Mouse (Mus musculus): ENCODE measurements at regions not wholly inside any gene's neighbourhood (a gene's known extent, or its start where the extent isn't known, plus 50 kb on each side); places are given as distances from the start of the nearest gene placed in this dataset.
A peak's percentile ranks its signal among the peaks of the same experiment; 100 is the strongest.

- Histone ChIP-seq H3K36me3 (ENCODE audit: control insufficient read depth, insufficient read depth, low read length) (no peaks in the 10 kb centered on the region), H3K4me2 (ENCODE audit: low read length) (no peak overlapping the region), H3K4me1 (ENCODE audit: control insufficient read depth, insufficient read depth, low read length) (no peaks in the 10 kb centered on the region), H3K9me3 (replicated peaks; ENCODE audit: control insufficient read depth, low read length, poor library complexity, severe bottlenecking) (0 out of 2 replicates have a peak, but pooled peaks cover 3% of the 10 kb centered on the region), H3K4me3 (ENCODE audit: low read depth, low read length) (no peak overlapping the region), H3K27me3 (ENCODE audit: control insufficient read depth, insufficient read depth, low read depth, low read length) (no peaks in the 10 kb centered on the region), H3K9ac (ENCODE audit: low read depth, low read length) (no peak overlapping the region), H3K27ac (ENCODE audit: low read length) (no peak overlapping the region)
- 91% methylated on average over 5 of the region's 5 CpGs for WGBS
- no peak for ATAC-seq
Measured at GRCm38 (mm10) chr7:65588197-65588596, 56.5 kb upstream of the Tarsl2 start.

DNA sequence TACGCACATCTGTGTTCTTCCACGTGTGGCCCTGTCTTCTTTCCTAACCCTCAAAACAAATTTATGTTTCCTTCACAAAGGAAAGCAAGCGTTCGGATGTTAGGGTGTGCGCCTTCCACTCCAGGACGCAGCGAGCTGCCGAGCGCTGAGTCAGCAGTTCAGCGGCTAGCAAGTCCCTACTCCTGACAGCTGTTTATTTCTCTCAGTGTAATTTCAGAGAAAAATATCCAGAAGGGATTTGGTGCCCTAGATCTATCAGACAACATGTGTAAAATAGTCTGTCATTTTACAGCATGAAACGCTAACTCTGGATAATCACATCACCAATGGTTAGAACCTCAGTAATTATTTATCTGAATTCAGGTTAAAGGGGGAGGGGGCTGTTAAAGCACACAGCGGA, 58.3 kb upstream of the Tarsl2 start:
- ATAC-seq = no peak
- 74% methylated on average over 12 of the region's 12 CpGs for WGBS
- H3K27ac ChIP-seq (ENCODE audit: low read length) = peak overlapping the region; percentile 65; the same call in 1 of the 2 replicates

GRCm38 (mm10) chr7:65585251-65585650, 57.7 kb upstream of the Tjp1 start:
- WGBS = 88% methylated on average over 4 of the region's 4 CpGs
- ATAC-seq = no peak
- Histone ChIP-seq H3K4me2 (ENCODE audit: low read length) (no peak overlapping the region), H3K4me1 (ENCODE audit: control insufficient read depth, insufficient read depth, low read length) (no peaks in the 10 kb centered on the region), H3K9ac (ENCODE audit: low read depth, low read length) (no peak overlapping the region), H3K36me3 (ENCODE audit: control insufficient read depth, insufficient read depth, low read length) (no peaks in the 10 kb centered on the region), H3K27ac (ENCODE audit: low read length) (no peak overlapping the region), H3K27me3 (ENCODE audit: control insufficient read depth, insufficient read depth, low read depth, low read length) (no peaks in the 10 kb centered on the region), H3K4me3 (ENCODE audit: low read depth, low read length) (no peak overlapping the region), H3K9me3 (replicated peaks; ENCODE audit: control insufficient read depth, low read length, poor library complexity, severe bottlenecking) (0 out of 2 replicates have a peak, but pooled peaks cover 3% of the 10 kb centered on the region)

More for the DNA sequence above, 58.3 kb upstream of the Tarsl2 start:
- no peak overlapping the region for H3K4me2 ChIP-seq (ENCODE audit: low read length)
- no peak overlapping the region for H3K9ac ChIP-seq (ENCODE audit: low read depth, low read length)
- 0 out of 2 replicates have a peak, but pooled peaks cover 3% of the 10 kb centered on the region for H3K9me3 ChIP-seq (replicated peaks; ENCODE audit: control insufficient read depth, low read length, poor library complexity, severe bottlenecking)
- H3K36me3 ChIP-seq (ENCODE audit: control insufficient read depth, insufficient read depth, low read length) = no peaks in the 10 kb centered on the region
- no peaks in the 10 kb centered on the region for H3K27me3 ChIP-seq (ENCODE audit: control insufficient read depth, insufficient read depth, low read depth, low read length)
- H3K4me3 ChIP-seq (ENCODE audit: low read depth, low read length) = no peak overlapping the region
- H3K4me1 ChIP-seq (ENCODE audit: control insufficient read depth, insufficient read depth, low read length) = no peaks in the 10 kb centered on the region

DNA sequence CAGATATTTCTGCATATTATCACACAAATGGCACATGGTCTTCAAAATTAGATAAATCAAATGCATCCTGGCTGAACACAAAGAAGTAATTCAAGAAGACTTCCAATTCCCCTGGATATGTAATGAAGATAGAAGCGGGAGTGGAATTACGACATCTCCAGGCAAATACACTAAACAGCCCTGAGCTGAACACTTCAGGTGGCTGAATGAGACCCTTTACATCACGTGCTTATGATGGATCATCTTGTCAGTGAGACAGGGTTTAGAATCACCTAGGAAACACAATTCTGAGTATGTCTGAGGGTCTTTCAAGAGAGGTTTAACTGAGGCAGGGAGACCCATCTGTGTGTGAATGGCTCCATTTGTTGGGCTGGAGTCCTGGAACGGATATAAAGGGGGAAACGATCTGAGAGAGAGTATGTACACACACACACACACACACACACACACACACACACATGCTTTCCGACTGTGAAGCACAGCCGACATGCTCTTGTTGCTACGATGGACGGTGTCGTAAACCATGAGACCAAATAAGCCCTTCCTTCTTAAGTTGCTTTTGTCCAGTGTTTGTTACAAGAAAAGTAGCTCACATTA, 53.5 kb upstream of the Tjp1 start:
- ATAC-seq = no peak

More for the DNA sequence above, 53.5 kb upstream of the Tjp1 start:
- Histone ChIP-seq H3K9me3 (replicated peaks; ENCODE audit: control insufficient read depth, low read length, poor library complexity, severe bottlenecking) (no peaks in the 10 kb centered on the region), H3K4me2 (ENCODE audit: low read length) (no peak overlapping the region), H3K27ac (ENCODE audit: low read length) (no peak overlapping the region), H3K36me3 (ENCODE audit: control insufficient read depth, insufficient read depth, low read length) (no peaks in the 10 kb centered on the region), H3K27me3 (ENCODE audit: control insufficient read depth, insufficient read depth, low read depth, low read length) (no peaks in the 10 kb centered on the region), H3K4me1 (ENCODE audit: control insufficient read depth, insufficient read depth, low read length) (peaks cover 5% of the 10 kb centered on the region; the same call in 1 of the 2 replicates), H3K9ac (ENCODE audit: low read depth, low read length) (no peak overlapping the region), H3K4me3 (ENCODE audit: low read depth, low read length) (no peak overlapping the region)
- WGBS = 60% methylated on average over 10 of the region's 10 CpGs
